Mouse (Mus musculus) lung, adult 18-20 months (tissue): Measurements from ENCODE around the gene Sh3gl1.
A peak's percentile ranks its signal among the peaks of the same experiment; 100 is the strongest.

Experiments used
- DNase-seq, 2 experiments: peaks; one replicate each; pipeline ENCODE4 v3.0.0; 2022; ENCODE audit warnings: mixed read lengths in 2 of 2

Sh3gl1 gene

DNA sequence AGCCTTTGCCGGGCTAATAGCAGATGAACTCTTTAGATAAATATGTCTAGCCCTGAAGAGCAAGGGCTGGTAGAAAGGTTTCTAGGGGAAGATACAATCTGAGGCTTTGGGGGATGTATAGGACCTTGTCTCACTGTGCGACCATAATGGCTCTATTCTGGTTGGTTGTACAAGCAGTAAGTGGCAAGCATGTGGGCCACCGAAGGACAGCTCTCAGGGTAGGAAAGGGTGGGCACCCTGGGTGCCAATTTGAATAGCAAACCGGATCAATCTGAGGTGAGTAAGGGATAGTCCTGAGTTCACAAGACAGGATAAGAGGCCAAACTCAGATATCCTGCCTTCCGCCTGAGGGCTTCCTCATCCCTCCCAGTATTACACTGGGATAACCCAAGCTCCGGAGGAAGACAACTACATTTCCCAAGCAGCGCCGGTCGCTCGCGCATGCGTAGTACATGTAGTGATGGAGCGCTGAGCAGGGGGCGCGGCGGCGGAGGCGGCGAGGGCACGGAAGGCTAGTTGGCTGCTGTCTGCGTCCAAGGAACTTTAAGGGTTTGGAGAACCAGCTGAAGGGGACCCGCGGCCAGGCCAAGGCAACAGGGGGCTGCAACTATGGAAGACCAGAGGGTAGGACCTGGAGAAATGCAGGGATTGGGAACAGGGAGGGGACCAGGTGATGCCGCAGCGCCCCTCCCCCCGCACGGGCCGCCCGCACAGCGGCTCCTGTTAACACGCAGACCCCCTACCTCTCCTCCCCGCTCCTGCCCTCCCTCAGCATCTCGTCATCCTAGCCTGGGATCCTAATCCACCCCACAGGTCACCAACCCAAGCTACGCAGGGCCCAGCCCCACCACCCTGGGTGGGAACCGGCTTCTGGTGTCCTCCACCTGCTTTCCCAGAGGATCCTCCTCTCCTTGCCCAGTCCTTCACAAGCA lies 50.1 kb downstream of the Sh3gl1 start, which contains the start of gene Fsd1:
TSS of gene Fsd1 (plus strand) at position 480 of the 932 bp plus-strand sequence.
- DNase-seq = no peak

DNA sequence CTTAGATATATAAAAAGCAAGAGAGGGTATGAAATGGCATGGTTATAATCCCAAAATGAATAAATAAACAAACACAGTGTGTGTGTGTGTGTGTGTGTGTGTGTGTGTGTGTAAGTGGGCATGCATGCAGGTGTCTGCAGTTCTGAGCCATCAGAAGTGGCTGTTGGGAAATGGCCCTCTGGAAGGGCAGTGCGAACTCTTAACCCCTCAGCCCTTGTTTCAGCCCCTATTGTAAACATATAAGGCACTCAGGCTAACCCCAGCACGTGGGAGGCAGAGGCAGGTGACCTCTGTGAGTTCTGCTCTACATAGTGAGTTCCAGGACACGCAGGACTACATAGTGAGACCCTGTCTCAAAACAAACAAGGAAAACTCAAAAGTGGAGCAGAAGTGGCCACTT lies 59.1 kb downstream of the Sh3gl1 start:
- peak in 1 of 2 experiments; percentile 49 for DNase-seq

DNA sequence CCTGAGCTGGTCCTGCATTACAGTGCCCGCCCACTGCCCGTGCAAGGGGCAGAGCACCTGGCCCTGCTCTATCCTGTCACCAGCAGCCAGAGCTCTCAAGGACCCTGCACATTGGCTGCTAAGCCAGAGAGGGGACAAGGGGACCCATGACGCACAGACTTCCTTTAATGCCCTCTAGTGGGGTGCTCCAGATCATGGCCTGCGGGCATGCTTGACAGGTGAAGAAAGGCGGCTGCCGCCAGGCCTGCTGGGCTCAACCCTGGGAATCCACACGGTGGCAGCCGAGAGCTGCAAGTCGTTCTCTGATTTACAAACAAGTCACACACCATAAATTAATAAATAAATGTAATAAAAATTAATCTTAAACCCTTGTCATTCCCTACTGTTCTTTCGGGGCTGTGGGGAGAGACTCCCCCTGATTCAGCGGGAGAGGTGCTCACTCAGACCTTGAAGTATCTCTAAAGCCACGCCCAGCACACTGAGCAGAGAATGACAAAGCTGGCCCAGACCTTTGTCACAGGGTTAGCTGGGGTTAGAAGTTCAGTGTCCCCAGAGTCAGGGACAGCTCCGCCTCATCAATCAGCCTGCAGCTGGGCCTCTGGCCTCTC lies 60.1 kb downstream of the Sh3gl1 start:
- peak; percentile 78 to 83 for DNase-seq

DNA sequence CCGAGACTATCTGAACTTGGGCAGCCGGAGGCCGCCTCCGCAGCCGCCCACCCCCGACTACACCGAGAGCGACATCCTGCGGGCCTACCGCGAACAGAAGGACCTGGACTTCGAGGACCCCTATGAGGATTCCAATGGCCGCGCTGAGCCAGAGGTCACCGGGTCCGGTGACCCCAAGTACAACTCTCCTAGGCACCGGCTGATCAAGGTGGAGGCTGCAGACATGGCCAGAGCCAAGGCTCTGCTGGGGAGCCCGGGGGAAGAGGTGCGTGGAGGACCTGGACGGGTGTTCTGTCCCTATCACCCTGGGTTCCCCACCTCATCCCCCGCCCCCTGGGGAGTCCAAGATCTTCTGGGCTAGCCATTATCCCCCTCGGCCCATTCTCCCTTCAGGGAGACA lies 65.0 kb downstream of the Sh3gl1 start:
- no peak for DNase-seq

DNA sequence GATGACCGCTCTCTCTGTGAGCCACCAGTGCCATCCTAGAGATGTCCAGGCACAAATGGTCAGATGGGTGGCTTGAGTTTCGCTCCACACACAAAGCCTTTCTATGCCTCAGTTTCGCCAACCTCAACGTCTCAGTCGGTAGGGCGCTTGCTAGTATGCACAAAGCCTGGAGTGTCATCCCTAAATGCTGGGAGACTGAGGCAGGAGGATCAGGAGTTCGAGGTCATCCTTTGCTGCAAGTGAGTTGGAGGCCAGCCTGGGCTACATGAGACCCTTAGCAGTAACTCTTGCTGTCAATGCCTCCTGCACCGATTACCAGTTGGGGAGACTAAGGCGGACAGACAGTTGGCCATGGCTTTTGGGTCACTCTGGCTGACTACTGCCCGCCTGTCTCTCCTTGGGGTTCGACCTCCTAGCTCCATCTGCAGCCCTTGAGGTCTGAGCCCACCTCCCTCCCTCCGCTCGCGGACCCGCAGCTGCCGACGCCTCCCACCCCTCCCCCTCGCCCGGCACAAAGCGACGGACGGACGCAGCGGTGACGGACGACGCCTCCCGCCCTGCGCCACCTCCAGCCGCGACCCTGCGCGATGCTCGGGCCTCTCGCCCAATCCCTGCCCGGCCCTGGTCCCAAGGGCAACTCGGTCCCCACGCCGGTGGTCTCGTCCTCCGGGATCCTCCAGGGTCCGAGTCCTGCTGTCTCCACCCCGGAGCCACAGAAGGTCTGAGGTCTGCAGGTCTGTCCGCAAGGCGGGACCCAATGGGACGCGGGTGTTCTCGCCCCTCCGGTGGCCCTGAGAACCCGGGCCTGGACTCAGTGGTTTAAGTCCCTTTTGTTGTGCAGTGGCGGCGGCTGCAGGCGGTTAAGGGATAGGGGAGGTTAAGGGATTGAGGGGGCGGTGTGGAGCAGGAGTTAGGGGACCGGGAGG lies 66.2 kb downstream of the Sh3gl1 start, which contains the start of gene Shd:
TSS of gene Shd (plus strand) at position 502 of the 926 bp plus-strand sequence.
- DNase-seq = no peak

DNA sequence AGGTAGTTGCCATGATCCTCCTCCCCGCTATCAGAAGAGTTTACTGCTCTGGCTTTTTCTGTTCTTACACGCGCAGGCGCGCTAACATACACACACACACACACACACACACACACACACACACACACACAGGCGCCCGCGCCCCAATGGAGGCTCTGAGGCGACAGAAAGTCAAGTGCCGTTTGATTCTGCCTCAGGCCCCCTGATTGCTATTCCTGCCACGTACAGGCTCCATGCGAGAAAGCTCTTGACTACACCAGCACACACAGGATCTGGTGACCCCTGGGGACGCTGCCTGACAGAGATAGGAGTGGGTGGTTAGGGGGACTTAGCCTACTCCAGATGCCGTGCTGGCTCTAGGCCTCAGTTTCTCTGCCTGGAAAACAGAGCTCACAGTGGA lies 66.9 kb downstream of the Sh3gl1 start:
- DNase-seq = no peak

DNA sequence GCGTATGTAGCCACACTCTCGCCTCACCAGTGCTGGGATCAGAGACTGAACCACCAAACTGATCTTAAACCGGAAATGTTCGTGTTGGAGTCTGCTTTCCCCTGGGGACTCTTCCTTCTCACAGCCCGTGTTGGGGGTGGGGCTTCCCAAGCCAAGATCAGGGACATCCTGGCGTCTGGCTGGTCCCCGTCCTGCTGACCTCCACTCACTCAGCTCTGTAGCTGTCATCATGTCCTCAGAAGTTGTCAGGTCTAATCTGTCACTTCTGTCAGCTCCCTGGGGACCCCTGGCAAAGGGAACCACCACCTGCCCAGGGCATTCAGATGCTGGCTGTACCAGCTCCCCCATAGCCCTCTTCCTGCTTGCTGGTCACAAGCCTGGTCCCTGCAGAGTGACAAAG lies 68.2 kb downstream of the Sh3gl1 start:
- no peak for DNase-seq

DNA sequence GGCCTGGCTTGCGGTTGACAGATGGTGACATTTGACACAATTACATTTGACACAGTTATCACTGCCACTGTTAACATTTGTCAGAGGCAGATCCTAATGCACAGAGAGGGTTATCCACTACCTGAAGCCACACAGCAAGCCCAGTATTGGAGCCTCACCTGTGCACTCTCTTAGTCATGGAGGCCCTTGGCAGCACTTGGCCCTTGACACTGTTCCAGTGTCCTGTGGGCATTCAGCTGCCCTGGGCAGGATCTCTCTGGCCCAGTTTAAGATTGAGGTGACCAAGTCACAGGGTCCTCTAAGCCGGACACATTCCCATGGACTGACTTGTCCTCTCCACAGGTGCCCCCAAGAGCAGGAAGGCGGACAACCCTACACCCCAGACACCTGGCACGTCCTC lies 69.2 kb downstream of the Sh3gl1 start:
- no peak for DNase-seq
